Mouse (Mus musculus) lung, embryonic 16.5 days (tissue): ENCODE measurements around the gene Pkp3. TPM values are rescaled to one million over a fixed set of nuclear protein-coding genes. Genes with fewer than 3 reads are reported as not detected.

Experiments used
- ATAC-seq: fragments of 200-750 bp; cut with Nextera tagmentation; 2 replicates; pipeline ENCODE4 v1.8.0; 2017; ENCODE audit warnings: low read depth, mild to moderate bottlenecking, moderate library complexity
- H3K27ac ChIP-seq: fragments of 300-500 bp; sonication (generic); 2 replicates; pipeline ENCODE4 v1.5.1; 2014; ENCODE audit warnings: mild to moderate bottlenecking, control low read depth, low read length
- H3K27me3 ChIP-seq: fragments of 300-500 bp; sonication (generic); 2 replicates; pipeline ENCODE4 v1.6.1; 2014; ENCODE audit warnings: low read depth, low read length, mixed read lengths; ENCODE audit not compliant: control insufficient read depth, insufficient read depth
- H3K36me3 ChIP-seq: fragments of 300-500 bp; sonication (generic); 2 replicates; pipeline ENCODE4 v1.6.1; 2014; ENCODE audit warnings: low read length; ENCODE audit not compliant: control insufficient read depth, insufficient read depth
- H3K4me1 ChIP-seq: fragments of 300-500 bp; sonication (generic); replicated peaks from 2 replicates; pipeline ENCODE4 v1.6.1; 2014; ENCODE audit warnings: low read length, mixed read lengths; ENCODE audit not compliant: control insufficient read depth, insufficient read depth
- H3K4me2 ChIP-seq: fragments of 300-500 bp; sonication (generic); 2 replicates; pipeline ENCODE4 v1.6.1; 2014; ENCODE audit warnings: low read depth, low read length, control low read depth
- H3K4me3 ChIP-seq: fragments of 300-500 bp; sonication (generic); 2 replicates; pipeline ENCODE4 v1.5.1; 2014; ENCODE audit warnings: mild to moderate bottlenecking, low read length, control low read depth
- H3K9ac ChIP-seq: fragments of 300-500 bp; sonication (generic); 2 replicates; pipeline ENCODE4 v1.6.1; 2014; ENCODE audit warnings: low read length, control low read depth
- H3K9me3 ChIP-seq: fragments of 300-500 bp; sonication (generic); 2 replicates; pipeline ENCODE4 v1.6.1; 2016; ENCODE audit warnings: low read length; ENCODE audit not compliant: control insufficient read depth
- WGBS: fragments of 180-500 bp; shearing (Covaris S2); extraction: QIAGEN DNeasy Blood & Tissue Kit; methylation state at CpG from one replicate; pipeline ENCODE4 v1.1.7; 2014; 5-methylcytosine and 5-hydroxymethylcytosine counted together
- polyA plus RNA-seq: library from polyadenylated mRNA; unstranded; fragments of >200 nt; fragmentation: Nextera tagmentation; extraction: Ambion mirVana; gene quantifications from 2 replicates; pipeline ENCODE4 v1.2.1, GENCODE M21; 2015

Pkp3 gene
- polyA plus RNA-seq, 1 experiment from 2014 or later = 18.5 TPM

DNA sequence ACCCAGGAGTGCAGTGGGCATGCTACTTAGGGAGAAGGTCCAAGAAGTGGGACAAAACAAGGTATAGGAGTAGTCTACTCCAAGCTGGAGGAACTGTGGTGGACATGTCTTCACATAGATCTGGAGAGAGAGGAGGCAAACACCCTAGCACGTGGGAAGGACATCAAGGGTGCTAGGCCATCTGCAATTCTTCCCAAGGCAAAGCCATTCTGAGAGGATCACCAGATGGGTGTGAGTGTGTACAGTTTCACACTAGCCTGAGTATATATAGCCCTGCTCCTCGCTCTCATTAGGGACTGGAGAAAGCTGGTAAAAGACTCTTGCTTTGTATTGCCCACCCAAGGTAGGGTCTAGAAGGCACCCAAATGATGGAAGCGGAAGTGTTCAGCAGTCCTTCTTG lies 14.7 kb upstream of the Pkp3 start:
- Histone ChIP-seq H3K27ac (no peak overlapping the region), H3K36me3 (no peaks in the 10 kb centered on the region), H3K4me1 (peaks cover 8% of the 10 kb centered on the region), H3K9me3 (no peaks in the 10 kb centered on the region), H3K4me3 (no peak overlapping the region), H3K9ac (no peak overlapping the region), H3K27me3 (no peaks in the 10 kb centered on the region; the same call in none of the 2 replicates), H3K4me2 (no peak overlapping the region)
- 88% methylated on average over 3 of the region's 3 CpGs for whole genome bisulfite sequencing
- no peak for ATAC-seq

DNA sequence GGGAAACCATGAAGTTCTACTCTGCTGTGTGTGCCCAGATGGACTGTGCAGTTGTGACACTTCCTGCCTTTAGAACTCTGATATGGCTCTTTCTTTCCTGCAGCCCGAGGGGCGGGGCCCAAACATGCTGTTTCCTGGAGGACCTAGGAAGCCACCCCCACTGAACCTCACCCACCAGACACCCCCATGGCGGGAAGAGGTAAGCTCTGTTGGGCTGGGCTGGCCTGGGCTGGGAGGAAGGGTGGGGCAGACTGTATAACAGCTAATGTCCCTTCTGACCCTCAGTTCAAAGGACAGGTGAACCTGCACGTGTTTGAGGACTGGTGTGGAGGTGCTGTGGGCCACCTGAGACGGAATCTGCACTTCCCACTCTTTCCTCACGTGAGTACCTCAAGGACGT lies 13.8 kb upstream of the Pkp3 start:
- no peaks in the 10 kb centered on the region for H3K9me3 ChIP-seq
- H3K4me1 ChIP-seq = peaks cover 8% of the 10 kb centered on the region
- no peak for ATAC-seq
- no peak overlapping the region for H3K4me3 ChIP-seq
- no peak overlapping the region for H3K9ac ChIP-seq
- 67% methylated on average over 7 of the region's 7 CpGs for WGBS
- H3K27ac ChIP-seq = no peak overlapping the region
- no peak overlapping the region for H3K4me2 ChIP-seq
- no peaks in the 10 kb centered on the region for H3K36me3 ChIP-seq
- H3K27me3 ChIP-seq = no peaks in the 10 kb centered on the region; the same call in none of the 2 replicates

DNA sequence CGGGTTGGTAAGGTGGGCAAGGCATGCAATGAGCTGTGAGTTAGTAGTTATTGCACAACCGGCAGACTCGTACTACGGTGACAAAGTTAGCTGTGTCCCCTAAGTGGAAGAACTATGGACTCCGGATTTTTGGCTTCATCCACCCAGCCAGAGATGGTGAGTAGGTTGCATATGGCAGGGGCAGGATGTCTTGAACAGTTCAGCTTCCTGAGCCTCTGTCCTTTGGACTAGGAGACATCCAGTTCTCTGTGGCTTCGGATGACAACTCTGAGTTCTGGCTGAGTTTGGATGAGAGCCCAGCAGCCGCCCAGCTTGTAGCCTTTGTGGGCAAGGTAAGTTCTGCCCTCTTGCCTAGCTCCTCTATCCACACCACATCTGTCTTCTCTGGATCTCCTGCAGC lies 13.4 kb upstream of the Pkp3 start:
- Histone ChIP-seq H3K36me3 (no peaks in the 10 kb centered on the region), H3K4me1 (peaks cover 8% of the 10 kb centered on the region), H3K27ac (no peak overlapping the region), H3K4me3 (no peak overlapping the region), H3K9ac (no peak overlapping the region), H3K4me2 (no peak overlapping the region), H3K27me3 (peaks cover 2% of the 10 kb centered on the region), H3K9me3 (no peaks in the 10 kb centered on the region)
- ATAC-seq = no peak
- WGBS = 79% methylated on average over 7 of the region's 7 CpGs

DNA sequence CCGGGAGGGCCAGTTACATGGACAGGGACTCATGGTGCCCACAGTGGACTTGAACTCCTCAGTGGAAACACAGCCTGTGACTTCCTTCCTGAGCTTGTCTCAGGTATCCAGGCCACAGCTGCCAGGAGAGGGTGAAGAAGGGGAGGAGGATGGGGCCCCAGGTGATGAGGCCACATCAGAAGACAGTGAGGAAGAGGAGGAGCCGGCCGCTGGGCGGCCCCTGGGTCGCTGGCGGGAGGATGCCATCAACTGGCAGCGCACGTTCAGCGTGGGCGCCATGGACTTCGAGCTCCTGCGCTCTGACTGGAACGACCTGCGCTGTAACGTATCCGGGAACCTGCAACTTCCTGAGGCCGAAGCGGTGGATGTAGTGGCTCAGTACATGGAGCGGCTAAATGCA lies 9.7 kb upstream of the Pkp3 start:
- 71% methylated on average over 19 of the region's 19 CpGs for WGBS

DNA sequence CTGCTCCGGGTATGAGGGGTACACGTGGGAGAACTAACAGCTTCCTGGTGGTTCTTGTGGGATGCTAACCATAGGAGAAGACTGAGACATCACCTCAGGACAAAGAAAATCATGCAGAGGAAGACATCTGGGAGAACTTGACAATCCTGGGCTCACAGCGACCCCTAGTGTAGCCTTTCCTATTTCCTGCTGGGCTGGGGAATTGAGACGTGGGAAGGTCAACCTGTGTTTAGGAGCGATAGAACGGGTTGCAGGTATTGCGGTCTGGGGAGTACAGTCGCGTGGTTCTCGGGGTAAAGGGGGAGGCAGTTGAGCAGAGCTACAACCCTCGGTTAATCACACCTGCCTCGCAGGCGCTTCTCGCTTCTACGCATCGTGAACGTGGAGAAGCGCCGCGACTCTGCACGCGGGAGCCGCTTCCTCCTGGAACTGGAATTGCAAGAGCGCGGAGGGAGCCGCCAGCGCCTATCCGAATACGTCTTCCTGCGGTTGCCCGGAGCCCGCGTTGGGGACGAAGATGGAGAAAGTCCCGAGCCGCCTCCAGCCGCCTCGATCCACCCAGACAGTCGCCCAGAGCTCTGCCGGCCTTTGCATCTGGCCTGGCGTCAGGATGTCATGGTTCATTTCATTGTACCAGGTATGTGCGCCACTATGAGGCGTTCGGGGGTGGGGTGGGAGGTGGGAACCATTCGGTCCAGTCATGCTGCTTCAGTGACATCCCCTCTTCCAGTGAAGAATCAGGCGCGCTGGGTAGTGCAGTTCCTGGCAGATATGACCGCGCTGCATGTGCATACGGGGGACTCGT lies 7.8 kb upstream of the Pkp3 start:
- no peaks in the 10 kb centered on the region for H3K9me3 ChIP-seq
- no peak overlapping the region for H3K27ac ChIP-seq
- WGBS = under 1% methylated on average over 51 of the region's 51 CpGs
- H3K4me1 ChIP-seq = peaks cover 5% of the 10 kb centered on the region; the same call in 1 of the 2 replicates
- peak overlapping the region; percentile 79 for H3K4me2 ChIP-seq
- ATAC-seq = peak; percentile 27; the same call in 1 of the 2 replicates
- peak overlapping the region; percentile 38 for H3K9ac ChIP-seq
- no peaks in the 10 kb centered on the region for H3K36me3 ChIP-seq
- H3K4me3 ChIP-seq = peak overlapping the region; percentile 40
- peaks cover 26% of the 10 kb centered on the region for H3K27me3 ChIP-seq

More for the DNA sequence above, 9.7 kb upstream of the Pkp3 start:
- ATAC-seq = no peak
- Histone ChIP-seq H3K27me3 (peaks cover 26% of the 10 kb centered on the region), H3K27ac (no peak overlapping the region), H3K9ac (no peak overlapping the region), H3K4me2 (no peak overlapping the region), H3K4me1 (peaks cover 5% of the 10 kb centered on the region; the same call in 1 of the 2 replicates), H3K4me3 (no peak overlapping the region), H3K9me3 (no peaks in the 10 kb centered on the region), H3K36me3 (no peaks in the 10 kb centered on the region)

DNA sequence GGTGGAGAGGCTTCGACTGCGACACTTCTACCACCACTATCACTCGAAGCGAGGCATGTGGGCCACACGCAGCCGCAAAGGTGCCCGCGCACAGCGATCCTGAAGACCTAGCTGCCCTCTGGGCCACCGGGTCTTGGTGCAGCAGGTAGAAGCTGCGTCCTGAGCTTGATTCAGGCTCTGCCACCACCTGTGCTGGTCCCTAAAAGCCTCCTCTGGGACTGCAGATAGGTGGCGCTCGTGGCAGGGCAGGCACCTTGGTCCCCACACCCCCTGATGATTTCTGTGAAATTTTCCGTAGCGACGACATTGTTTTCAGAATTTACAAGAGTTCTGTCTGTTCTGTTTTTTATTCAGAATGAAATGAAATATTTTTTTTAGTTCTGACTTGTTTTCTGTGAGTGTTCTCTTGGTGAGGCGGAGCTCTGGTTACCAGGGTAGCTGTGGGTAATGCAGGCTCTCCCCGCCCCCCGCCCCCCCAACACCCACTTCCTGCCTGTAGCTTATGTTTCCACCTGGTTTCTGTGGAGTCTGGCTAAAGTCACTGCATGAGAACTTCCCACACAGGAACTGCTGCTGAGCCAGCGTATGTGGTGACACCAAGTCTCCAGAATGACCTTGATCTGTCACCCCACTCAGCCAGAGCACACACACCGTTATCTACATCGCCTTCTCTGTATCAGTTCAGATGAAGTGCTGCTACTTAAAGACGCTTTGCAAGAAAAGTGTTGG lies 5.8 kb upstream of the Pkp3 start:
- Histone ChIP-seq H3K4me1 (peaks cover 5% of the 10 kb centered on the region; the same call in 1 of the 2 replicates), H3K4me2 (no peak overlapping the region), H3K4me3 (no peak overlapping the region), H3K9ac (no peak overlapping the region), H3K9me3 (no peaks in the 10 kb centered on the region), H3K36me3 (no peaks in the 10 kb centered on the region), H3K27ac (no peak overlapping the region), H3K27me3 (peaks cover 26% of the 10 kb centered on the region)
- ATAC-seq = no peak
- WGBS = 24% methylated on average over 23 of the region's 23 CpGs

DNA sequence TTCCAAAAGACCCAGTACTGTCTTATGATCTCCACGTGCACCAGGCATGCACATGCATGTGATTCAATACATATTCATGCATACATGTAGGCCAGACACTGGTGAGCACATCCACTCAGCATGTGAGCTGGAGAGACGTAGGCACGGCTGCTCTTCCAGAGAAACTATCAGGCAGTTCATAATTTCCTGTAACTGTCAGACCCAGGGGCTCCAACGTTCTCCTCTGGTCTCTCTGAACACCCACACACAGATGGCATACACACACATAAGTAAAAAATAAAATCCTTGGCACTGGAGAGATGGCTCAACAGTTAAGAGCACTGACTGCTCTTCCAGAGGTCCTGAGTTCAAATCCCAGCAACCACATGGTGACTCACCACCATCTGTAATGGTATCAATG lies 4.2 kb upstream of the Pkp3 start:
- Histone ChIP-seq H3K27ac (no peak overlapping the region), H3K27me3 (peaks cover 26% of the 10 kb centered on the region), H3K9me3 (no peaks in the 10 kb centered on the region), H3K4me3 (no peak overlapping the region), H3K36me3 (no peaks in the 10 kb centered on the region), H3K4me2 (no peak overlapping the region), H3K9ac (no peak overlapping the region), H3K4me1 (peaks cover 5% of the 10 kb centered on the region; the same call in 1 of the 2 replicates)
- WGBS = 57% methylated on average over 4 of the region's 4 CpGs
- no peak for ATAC-seq

DNA sequence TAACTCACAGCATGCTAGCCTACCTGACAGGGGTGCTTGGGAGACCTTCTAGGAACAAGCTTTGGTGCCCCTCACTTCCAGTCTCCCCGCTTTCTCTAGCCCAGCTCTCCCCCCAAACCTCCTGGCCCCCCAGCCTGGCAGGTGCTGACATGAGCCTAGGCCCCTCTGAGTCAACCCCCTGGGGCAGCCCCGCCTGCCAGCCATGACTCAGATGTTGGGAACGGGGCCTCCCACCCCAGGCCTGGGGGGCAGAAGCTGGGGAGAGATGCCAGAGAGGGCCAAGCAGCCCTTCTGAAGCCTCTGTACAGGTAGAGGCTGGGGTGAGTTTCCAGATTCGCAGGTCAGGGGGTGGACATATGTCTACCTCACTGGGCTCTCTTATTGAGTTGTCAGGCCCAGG lies 858 bp downstream of the Pkp3 start:
- H3K27me3 ChIP-seq = no peaks in the 10 kb centered on the region
- no peak overlapping the region for H3K4me2 ChIP-seq
- WGBS = 78% methylated on average over 4 of the region's 4 CpGs
- no peaks in the 10 kb centered on the region for H3K36me3 ChIP-seq
- H3K27ac ChIP-seq = no peak overlapping the region; the same call in 1 of the 2 replicates
- no peak overlapping the region for H3K4me3 ChIP-seq
- H3K9me3 ChIP-seq = no peaks in the 10 kb centered on the region
- ATAC-seq = no peak
- peaks cover 3% of the 10 kb centered on the region; the same call in 1 of the 2 replicates for H3K4me1 ChIP-seq
- no peak overlapping the region for H3K9ac ChIP-seq
